Mouse (Mus musculus) megakaryocyte, embryonic 14.5 days (primary cell): ENCODE results near the gene Tmem30a. TPM values are rescaled to one million over a fixed set of nuclear protein-coding genes. Genes with fewer than 3 reads are reported as not detected.

Experiments used
- H3K27me3 ChIP-seq: replicated peaks from 2 replicates; pipeline ENCODE3; 2012; ENCODE audit warnings: inconsistent platforms
- H3K36me3 ChIP-seq: replicated peaks from 2 replicates; pipeline ENCODE3; 2012; ENCODE audit warnings: low read length, inconsistent platforms, mixed read lengths
- H3K4me1 ChIP-seq: 2 replicates; pipeline ENCODE4 v1.6.1; 2012; ENCODE audit warnings: inconsistent platforms
- H3K4me3 ChIP-seq: replicated peaks from 2 replicates; pipeline ENCODE3; 2012; ENCODE audit warnings: moderate library complexity, mild to moderate bottlenecking, inconsistent platforms
- H3K9me3 ChIP-seq: 2 replicates; pipeline ENCODE4 v1.6.1; 2012; ENCODE audit warnings: inconsistent platforms
- FLI1 ChIP-seq: IDR thresholded peaks from 2 replicates; pipeline ENCODE4 v1.6.1; 2012; ENCODE audit warnings: low read length, inconsistent platforms, mixed read lengths
- GATA1 ChIP-seq: IDR thresholded peaks from 3 replicates; pipeline ENCODE4 v1.6.1; 2012; ENCODE audit warnings: mixed read lengths, low read length, inconsistent platforms, borderline replicate concordance
- polyA plus RNA-seq: library from polyadenylated mRNA; stranded (reverse); fragments of >175 nt; gene quantifications from 2 replicates; pipeline ENCODE4 v1.2.3, GENCODE M21; 2012; ENCODE audit warnings: low replicate concordance; ENCODE audit not compliant: insufficient read depth

Tmem30a gene
- polyA plus RNA-seq, 1 experiment = 64.6 TPM

DNA sequence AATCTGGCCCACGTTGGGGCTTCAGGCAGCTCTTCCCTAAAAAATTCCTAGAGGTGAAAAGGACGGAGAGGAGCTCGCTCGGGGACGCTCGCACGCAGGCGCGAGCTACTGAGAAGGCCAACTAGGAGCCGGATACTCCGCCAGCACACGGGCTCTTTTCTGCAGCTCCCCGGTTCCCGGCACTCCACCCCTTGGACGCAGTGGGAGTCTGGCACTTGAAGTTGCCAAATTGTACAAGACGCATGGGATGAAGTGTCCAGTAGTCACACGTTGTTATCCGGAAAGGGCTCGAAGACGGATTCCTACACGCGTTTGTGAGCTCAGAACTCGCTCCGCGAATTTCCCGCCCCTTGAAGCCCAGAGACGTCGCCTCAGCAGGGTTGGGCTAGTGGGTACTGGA, 73.9 kb downstream of the Tmem30a start:
- TF ChIP-seq FLI1 = no peak
- TF ChIP-seq GATA1 = no peak
- H3K27me3 ChIP-seq = peaks cover 68% of the 10 kb centered on the region
- peak overlapping the region; percentile 72 for H3K4me3 ChIP-seq
- no peaks in the 10 kb centered on the region for H3K36me3 ChIP-seq
- peaks cover 9% of the 10 kb centered on the region for H3K9me3 ChIP-seq
- H3K4me1 ChIP-seq = peaks cover 35% of the 10 kb centered on the region

Other genes with a start within 250 kb of the Tmem30a start
- 0.38 TPM in 1 of 2 replicates, not detected in the other for gene Col12a1, start 74.7 kb downstream of the Tmem30a start, polyA plus RNA-seq
- gene Cox7a2, start 33.6 kb downstream of the Tmem30a start, polyA plus RNA-seq = 23.8 and 24.9 TPM in 2 replicates
- gene Filip1, start 219.3 kb upstream of the Tmem30a start, polyA plus RNA-seq = not detected in 2 replicates